Mouse (Mus musculus) cerebellum, adult 9-10 months (tissue): ENCODE results near the gene Arap2.
"Not testable (repeated sequence)": the region's sequence is repeated elsewhere in the genome, so short reads cannot be mapped to it uniquely, and the experiment has no call there.

Experiments
- DNase-seq: peaks from one replicate; pipeline ENCODE4 v3.0.0; 2022

The Arap2 gene

DNA sequence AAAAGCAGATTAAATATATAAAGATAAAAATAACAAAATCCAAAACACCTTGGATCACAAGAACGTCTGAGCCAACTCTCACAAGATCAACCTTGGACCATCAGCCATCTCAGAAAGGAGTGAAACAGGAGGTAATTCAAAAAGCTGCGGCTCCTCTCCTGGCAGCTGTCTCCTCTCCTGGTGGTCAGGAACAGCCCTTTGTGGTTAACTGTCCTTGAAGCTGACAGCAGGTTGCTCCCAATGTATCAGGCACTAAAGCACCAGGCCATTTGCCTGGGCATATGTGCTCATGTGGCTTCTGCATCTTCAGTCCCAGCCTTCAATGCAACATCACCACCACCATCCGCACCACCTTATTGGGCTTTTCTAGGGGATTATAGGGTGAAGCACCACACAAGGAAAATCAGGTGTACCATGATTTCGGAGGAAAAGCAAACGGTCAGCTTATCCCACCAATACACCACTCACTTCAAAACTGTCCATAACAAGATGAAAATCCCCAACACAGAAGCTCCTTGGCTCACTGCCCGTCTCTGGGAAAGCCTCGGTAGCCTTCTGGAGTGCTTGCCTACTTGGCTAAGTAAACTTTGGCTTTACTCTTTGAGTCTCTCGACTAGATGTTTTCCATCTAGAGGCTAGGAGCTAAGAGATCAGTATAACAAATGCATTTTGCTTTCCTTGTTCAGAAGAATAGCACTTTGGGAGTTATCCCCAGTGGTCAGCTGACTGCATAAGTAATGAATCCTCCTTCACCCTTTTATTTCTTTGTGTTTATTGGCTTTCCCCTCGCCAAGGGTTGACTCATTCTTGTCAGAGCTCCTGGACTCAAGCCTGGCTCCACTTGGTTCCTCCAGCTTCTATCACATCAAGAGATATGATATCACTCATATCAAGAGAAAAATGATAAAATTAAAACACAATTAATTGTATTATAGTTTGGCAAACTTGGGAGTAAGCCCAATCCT is 26.2 kb downstream of the Arap2 start:
- no peak for DNase-seq

GRCm38 (mm10) chr5:62730573-62730972 is 35.4 kb downstream of the Arap2 start:
- not testable (repeated sequence) for DNase-seq

DNA sequence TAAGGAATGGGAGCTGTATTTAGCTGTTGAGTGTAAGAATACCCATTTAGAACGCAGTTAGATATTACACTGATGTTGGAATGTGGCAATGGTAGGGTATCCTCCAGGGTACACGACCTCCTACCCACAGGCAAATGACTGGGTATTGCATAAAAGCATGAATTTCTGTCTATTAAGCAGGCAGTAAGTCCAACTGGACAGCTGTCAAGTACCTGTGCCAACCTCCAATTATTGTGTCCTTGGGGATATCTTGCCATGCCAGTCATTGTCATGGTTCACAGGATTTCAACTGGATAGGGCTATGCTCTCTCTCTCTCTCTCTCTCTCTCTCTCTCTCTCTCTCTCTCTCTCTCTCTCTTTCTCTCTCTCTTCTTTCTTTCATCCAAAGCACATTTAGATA is 40.4 kb downstream of the Arap2 start:
- no peak for DNase-seq

DNA sequence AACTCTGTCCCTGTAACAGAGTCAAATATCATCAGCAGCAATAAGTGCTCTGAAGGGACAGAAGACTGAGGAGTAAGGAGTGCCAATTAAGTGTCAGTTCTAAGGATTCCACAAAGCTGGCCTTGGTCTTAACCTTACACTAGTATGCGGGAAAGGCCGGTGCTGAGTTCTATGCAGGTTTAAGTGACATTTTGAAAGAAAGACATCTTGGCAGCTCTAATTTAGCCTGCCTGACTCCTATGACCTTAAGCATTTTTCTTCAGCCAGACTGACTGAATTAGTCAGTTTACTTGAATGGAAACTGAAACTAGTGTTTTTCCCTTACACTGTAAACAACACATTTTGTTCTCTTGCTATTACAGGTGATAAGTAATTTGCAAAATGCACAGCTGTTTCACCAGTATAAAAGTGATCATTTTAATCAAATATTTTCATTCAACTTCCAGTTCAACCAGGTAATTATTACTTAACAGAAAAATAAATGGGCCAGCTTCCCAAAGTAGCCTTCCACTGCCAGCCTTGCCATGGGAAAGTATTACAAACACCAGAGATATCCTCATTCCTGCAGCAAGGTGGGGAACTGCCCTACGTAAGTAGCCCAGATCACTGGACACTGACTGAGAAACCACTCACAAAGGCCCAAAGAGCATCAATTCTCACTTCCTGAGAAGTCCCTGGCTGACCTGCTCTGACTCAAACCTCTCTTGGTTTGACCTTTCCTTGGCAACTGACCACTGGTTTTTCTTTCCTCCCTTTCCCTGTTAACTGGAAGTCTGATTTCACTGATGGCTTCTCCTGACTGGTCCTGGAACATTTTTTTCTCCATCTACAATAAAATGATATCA is 42.5 kb downstream of the Arap2 start:
- no peak for DNase-seq

GRCm38 (mm10) chr5:62716468-62716867 is 49.5 kb downstream of the Arap2 start:
- no peak for DNase-seq

GRCm38 (mm10) chr5:62715977-62716376 is 50.0 kb downstream of the Arap2 start:
- no peak for DNase-seq

DNA sequence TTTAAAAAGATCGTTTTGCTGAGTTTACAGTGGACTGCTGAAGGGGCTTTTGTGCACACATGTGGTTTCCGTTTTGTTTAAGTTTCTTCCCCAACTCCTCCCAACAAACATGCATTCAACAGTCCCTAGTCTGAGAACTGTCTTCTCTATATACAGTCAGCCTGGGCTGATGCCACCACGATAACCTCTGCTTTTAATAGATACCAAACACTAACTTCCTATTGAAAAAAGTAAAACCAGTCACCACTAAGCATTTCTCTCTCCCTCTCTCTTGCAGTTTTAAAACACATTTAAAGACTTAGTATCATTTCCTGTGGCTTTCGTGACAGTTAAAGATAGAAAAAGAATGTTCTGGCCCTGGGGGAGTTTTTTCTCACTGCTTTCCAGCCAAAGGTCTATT is 50.5 kb downstream of the Arap2 start:
- DNase-seq = no peak

DNA sequence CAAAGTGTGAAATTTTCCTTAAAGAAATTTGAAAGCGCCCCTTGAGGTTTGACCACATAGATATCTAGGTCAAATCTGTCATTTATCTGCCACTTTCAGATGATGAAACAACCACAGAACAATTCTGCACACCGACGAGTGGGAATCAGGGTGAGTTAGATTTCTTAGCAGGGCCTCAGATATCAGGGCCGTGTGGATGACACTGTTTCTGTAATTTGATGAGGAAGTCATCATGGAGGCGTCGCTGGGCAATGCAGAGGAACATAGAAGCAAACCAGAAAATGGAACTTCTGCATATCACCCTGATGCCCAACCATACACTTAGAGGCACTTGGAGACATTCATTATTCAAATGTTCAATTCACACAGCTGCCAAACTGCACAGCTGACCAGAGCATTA is 55.0 kb downstream of the Arap2 start:
- no peak for DNase-seq

GRCm38 (mm10) chr5:62706900-62707299 is 59.1 kb downstream of the Arap2 start:
- peak; percentile 27 for DNase-seq

GRCm38 (mm10) chr5:62689965-62690364 is 76.0 kb downstream of the Arap2 start:
- DNase-seq = no peak

GRCm38 (mm10) chr5:62683751-62684150 is 82.2 kb downstream of the Arap2 start:
- no peak for DNase-seq

DNA sequence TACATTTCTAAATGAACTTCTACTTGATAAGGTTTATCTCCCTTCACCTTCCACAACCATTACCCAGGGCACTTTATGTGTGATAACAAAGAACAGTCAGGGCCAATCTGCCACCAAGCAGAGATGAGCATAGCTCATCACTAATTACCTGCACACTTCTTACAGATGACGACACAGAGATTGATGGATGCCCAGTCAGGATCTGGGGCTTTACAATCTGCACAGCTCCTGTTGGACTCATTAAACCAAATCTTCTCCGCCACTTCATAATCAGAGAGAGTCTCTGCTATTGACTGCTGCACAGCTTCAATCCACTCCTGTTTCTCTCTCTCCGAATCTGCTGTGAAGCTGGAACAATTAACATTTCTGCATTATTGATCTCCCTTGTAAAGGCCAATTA is 82.8 kb downstream of the Arap2 start:
- DNase-seq = no peak

- no peak for DNase-seq
Observed at GRCm38 (mm10) chr5:62677390-62677789, 88.6 kb downstream of the Arap2 start.

- DNase-seq = no peak
Observed at GRCm38 (mm10) chr5:62672736-62673436, 93.1 kb downstream of the Arap2 start.

GRCm38 (mm10) chr5:62665329-62665728 is 100.6 kb downstream of the Arap2 start:
- DNase-seq = no peak

- DNase-seq = no peak
Observed at GRCm38 (mm10) chr5:62664847-62665246, 101.1 kb downstream of the Arap2 start.

- DNase-seq = no peak
Observed at GRCm38 (mm10) chr5:62663206-62663605, 102.8 kb downstream of the Arap2 start.

GRCm38 (mm10) chr5:62653924-62654323 is 112.0 kb downstream of the Arap2 start:
- DNase-seq = no peak

DNA sequence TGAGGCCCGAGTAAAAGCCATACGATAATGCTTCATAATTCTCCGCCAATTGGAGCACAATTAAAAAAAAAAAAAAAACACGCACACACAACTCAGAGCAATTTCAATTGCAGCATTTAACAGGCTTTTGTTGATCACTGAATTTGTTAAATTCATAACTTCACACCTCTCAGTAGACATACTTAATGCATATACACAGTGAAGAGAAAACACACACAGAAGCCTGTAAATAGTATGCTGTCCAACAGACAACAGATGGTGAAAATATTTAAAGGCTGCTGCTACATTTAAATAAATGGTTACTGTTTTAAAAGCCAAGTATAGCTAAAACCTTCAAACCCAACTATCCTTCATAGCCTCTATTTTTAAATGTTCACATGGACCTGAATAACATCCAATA is 123.6 kb downstream of the Arap2 start:
- DNase-seq = no peak

GRCm38 (mm10) chr5:62640501-62640900 is 125.5 kb downstream of the Arap2 start:
- DNase-seq = no peak

GRCm38 (mm10) chr5:62636341-62636740 is 129.6 kb downstream of the Arap2 start:
- peak; percentile 5 for DNase-seq

DNA sequence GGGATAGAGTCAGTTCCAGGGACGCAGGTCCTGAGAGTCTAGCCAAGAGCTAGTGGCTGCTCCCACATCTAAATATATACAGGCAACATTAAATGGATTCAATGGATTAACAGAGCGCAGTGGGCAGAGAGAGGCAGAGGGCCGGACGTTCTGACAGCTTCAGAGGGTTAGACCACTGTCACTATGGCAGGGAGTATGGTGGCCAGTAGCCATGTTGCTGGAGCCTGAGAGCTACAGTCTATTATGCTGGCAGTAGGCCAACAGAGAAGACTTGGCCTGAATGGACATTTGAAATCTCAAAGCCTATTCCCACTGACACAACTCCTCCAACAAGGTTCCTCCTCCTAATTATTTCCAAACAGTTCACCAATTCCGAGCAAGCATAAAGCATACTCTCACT is 137.1 kb downstream of the Arap2 start:
- DNase-seq = no peak

DNA sequence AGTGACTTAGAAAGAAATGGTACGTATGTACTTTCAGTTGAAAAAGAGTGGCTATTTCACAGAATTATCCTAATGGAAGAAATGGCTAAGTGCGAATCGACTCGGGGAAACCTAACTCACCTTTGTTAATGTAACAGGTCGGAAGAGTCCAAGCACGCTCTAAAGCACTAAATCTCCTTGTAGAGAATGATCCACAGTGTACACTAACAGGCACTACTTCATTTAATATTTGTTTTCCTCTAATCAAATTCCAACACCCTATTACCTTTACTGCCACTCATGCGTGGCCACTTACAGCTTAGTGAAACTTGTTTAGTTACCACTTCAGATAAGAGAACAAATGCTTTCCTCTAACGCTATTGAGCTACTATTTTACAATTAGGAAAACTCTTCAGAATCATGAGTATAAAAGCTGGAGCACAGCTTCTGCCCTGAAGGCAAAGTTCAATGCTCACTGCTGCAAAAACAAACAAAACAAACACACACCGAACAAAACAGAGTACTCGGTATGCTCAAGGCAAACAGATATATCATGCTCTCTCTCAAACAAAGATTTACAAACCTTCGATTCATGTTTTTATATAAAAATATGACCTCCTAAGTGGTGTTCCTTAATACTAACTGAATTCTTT is 143.0 kb downstream of the Arap2 start:
- DNase-seq = no peak
